13 mouse cellular contexts compared by ENCODE assay signal in genomic region chr1:72165723-72166467, GRCm38 (mm10). TPM values are rescaled to one million over a fixed set of nuclear protein-coding genes. Genes with fewer than 3 reads are reported as not detected.
DNase-seq lines count a peak whose midpoint lies in the region; TF ChIP-seq lines count a peak whose summit lies in the region.
"Had no signal": no experiment of that assay in that cellular context is flagged by ENCODE, and none has a peak within 500 bp of the region (broad histone marks: within the 10 kb centered on the region; RNA-seq: fewer than 3 reads in every experiment).

No protein-coding gene starts in this region.

- H3K27ac ChIP-seq in cerebellum, adult 2 months (ENCODE audit: insufficient read depth, low read length): no peak overlapping the region
- H3K27ac ChIP-seq in left cerebral cortex, adult 2 months: no peak overlapping the region
- H3K27ac ChIP-seq in CH12.LX (ENCODE audit: insufficient read depth, low read depth): no peak overlapping the region
- no peak overlapping the region for H3K27ac ChIP-seq in cortical plate, adult 2 months (ENCODE audit: insufficient read depth, low read length)
- H3K27ac ChIP-seq: hindbrain, embryonic 15.5 days; midbrain, embryonic 12.5 days; neural tube, embryonic 15.5 days had no signal

- peak; percentile 10; the same call in 1 of the 2 replicates for TF ChIP-seq CTCF in cerebellum, adult 2 months (IDR thresholded peaks at IDR 0.05; ENCODE audit: borderline replicate concordance, insufficient read depth, low read depth, low read length)
- peak; percentile 40 for TF ChIP-seq CTCF in left cerebral cortex, adult 2 months (IDR thresholded peaks at IDR 0.05)
- TF ChIP-seq CTCF in CH12.LX (conservative IDR thresholded peaks at IDR 0.05 in 1 of 2, IDR thresholded peaks at IDR 0.05 in 1 of 2; ENCODE audit: low read depth in 2 of 2, low read length in 2 of 2): peak; percentile 16 to 34; a peak in 2 of 4 replicates
- TF ChIP-seq CTCF in cortical plate, adult 2 months (IDR thresholded peaks at IDR 0.05; ENCODE audit: extremely low read depth, insufficient read depth, low read length): peak; percentile 7; the same call in 1 of the 2 replicates

- H3K4me3 ChIP-seq in cerebellum, adult 2 months (replicated peaks; ENCODE audit: insufficient read depth, low read depth, low read length): no peak overlapping the region
- no peak overlapping the region for H3K4me3 ChIP-seq in left cerebral cortex, adult 2 months
- H3K4me3 ChIP-seq in CH12.LX (replicated peaks in 1 of 3; ENCODE audit: low read depth in 2 of 3, low read length in 2 of 3, poor library complexity in 1 of 3): no peak overlapping the region
- H3K4me3 ChIP-seq in cortical plate, adult 2 months (ENCODE audit: insufficient read depth, low read length): no peak overlapping the region
- H3K4me3 ChIP-seq: erythroblast, embryonic 14.5 days; hindbrain, embryonic 15.5 days; midbrain, embryonic 12.5 days; neural tube, embryonic 15.5 days had no signal

- no peak overlapping the region for H3K4me2 ChIP-seq in CH12.LX (ENCODE audit: insufficient read depth, low read depth, poor library complexity, severe bottlenecking)
- H3K4me2 ChIP-seq: hindbrain, embryonic 15.5 days; midbrain, embryonic 12.5 days; neural tube, embryonic 15.5 days had no signal

- intact Hi-C loops in left cerebral cortex, adult 2 months (cut with DNase I): no loop called here

- no peak for TF ChIP-seq EP300 in CH12.LX (IDR thresholded peaks at IDR 0.05; ENCODE audit: low read length)

- dilution Hi-C loops in CH12.LX (cut with MboI; ENCODE audit: extremely low pct_ligation_motif_present, extremely low pct_unique_long_range_greater_than_20kb, low sequenced_read_pairs): no loop called here

- peaks cover 6% of the 10 kb centered on the region for H3K79me2 ChIP-seq in CH12.LX (replicated peaks; ENCODE audit: control insufficient read depth, extremely low read depth, insufficient read depth, poor library complexity, severe bottlenecking)

- TF ChIP-seq POLR2A in cerebellum, adult 2 months (IDR thresholded peaks at IDR 0.05; ENCODE audit: borderline replicate concordance, insufficient read depth, low read length): no peak
- no peak for TF ChIP-seq POLR2A in CH12.LX (IDR thresholded peaks at IDR 0.05; ENCODE audit: low read depth, low read length)
- no peak for TF ChIP-seq POLR2A in cortical plate, adult 2 months (IDR thresholded peaks at IDR 0.05; ENCODE audit: extremely low read depth, insufficient read depth, low read length)

- no peaks in the 10 kb centered on the region for H3K27me3 ChIP-seq in cerebellum, adult 2 months (ENCODE audit: control insufficient read depth, insufficient read depth, low read length)
- H3K27me3 ChIP-seq in CH12.LX (replicated peaks): no peaks in the 10 kb centered on the region
- H3K27me3 ChIP-seq: hindbrain, embryonic 15.5 days; midbrain, embryonic 12.5 days; neural tube, embryonic 15.5 days had no signal

- no peak; the same call in 1 of the 2 replicates for TF ChIP-seq RAD21 in CH12.LX (IDR thresholded peaks at IDR 0.05; ENCODE audit: low read depth, low read length)

- DNase-seq in cerebellum, adult 2 months: no peak
- no peak for DNase-seq in cerebellum, adult 9-11 months
- DNase-seq in left cerebral cortex, adult 2 months (ENCODE audit: extremely low spot score in 1 of 2, low spot score in 2 of 2): no peak
- no peak for DNase-seq in left cerebral cortex, adult 8-10 months (ENCODE audit: low spot score in 2 of 2)
- peak; percentile 24 for DNase-seq in CH12.LX (ENCODE audit: extremely low read depth)
- DNase-seq in retina, embryonic 14.5 days (ENCODE audit: low spot score): no peak
- DNase-seq in adrenal gland, postnatal 14 days: no peak
- DNase-seq: gastrocnemius, postnatal 36 days had no signal

- peaks cover 55 to 92% of the 10 kb centered on the region in 2 experiments for H3K36me3 ChIP-seq in CH12.LX (replicated peaks in 1 of 2; ENCODE audit: control insufficient read depth in 1 of 2, insufficient read depth in 1 of 2, low read length in 1 of 2)
- H3K36me3 ChIP-seq: hindbrain, embryonic 15.5 days; midbrain, embryonic 12.5 days; neural tube, embryonic 15.5 days had no signal

- H3K9ac ChIP-seq in CH12.LX (ENCODE audit: insufficient read depth, low read depth): no peak overlapping the region
- H3K9ac ChIP-seq: hindbrain, embryonic 15.5 days; midbrain, embryonic 12.5 days; neural tube, embryonic 15.5 days had no signal

- in situ Hi-C loops in CH12.LX (cut with MboI; ENCODE audit: low pct_ligation_motif_present, low pct_unique_long_range_greater_than_20kb, low sequenced_read_pairs): no loop called here

- no peaks in the 10 kb centered on the region for H3K9me3 ChIP-seq in CH12.LX (replicated peaks; ENCODE audit: low read length)
- H3K9me3 ChIP-seq: hindbrain, embryonic 15.5 days; midbrain, embryonic 12.5 days; neural tube, embryonic 15.5 days had no signal

- 87% methylated on average over 20 of the region's 20 CpGs for WGBS in cerebellum, adult 2 months

- peaks cover 10% of the 10 kb centered on the region for H3K4me1 ChIP-seq in cerebellum, adult 2 months (ENCODE audit: control insufficient read depth, insufficient read depth, low read length)
- no peaks in the 10 kb centered on the region for H3K4me1 ChIP-seq in CH12.LX (ENCODE audit: control insufficient read depth in 1 of 2, insufficient read depth in 2 of 2)
- H3K4me1 ChIP-seq in cortical plate, adult 2 months (ENCODE audit: control insufficient read depth, insufficient read depth, low read length): no peaks in the 10 kb centered on the region
- H3K4me1 ChIP-seq: hindbrain, embryonic 15.5 days; midbrain, embryonic 12.5 days; neural tube, embryonic 15.5 days had no signal

TF ChIP-seq in CH12.LX, 34 proteins besides CTCF, POLR2A, EP300 and RAD21:
- TF ChIP-seq MAX (IDR thresholded peaks at IDR 0.05; ENCODE audit: low read length): no peak
- TF ChIP-seq MXI1 (IDR thresholded peaks at IDR 0.05; ENCODE audit: low read depth, low read length): no peak
- no peak for TF ChIP-seq RCOR1 (conservative IDR thresholded peaks at IDR 0.05; ENCODE audit: low read depth, low read length)
- no peak for TF ChIP-seq USF1 (IDR thresholded peaks at IDR 0.05; ENCODE audit: low read depth, low read length)
- no peak for TF ChIP-seq UBTF (IDR thresholded peaks at IDR 0.05; ENCODE audit: low read depth, low read length)
- no peak for TF ChIP-seq SMC3 (IDR thresholded peaks at IDR 0.05; ENCODE audit: low read depth, low read length)
- no peak for TF ChIP-seq KAT2A (IDR thresholded peaks at IDR 0.05; ENCODE audit: insufficient replicate concordance, low read length)
- no peak for TF ChIP-seq ZNF384 (IDR thresholded peaks at IDR 0.05; ENCODE audit: low read depth, low read length)
- TF ChIP-seq CHD1 (IDR thresholded peaks at IDR 0.05; ENCODE audit: low read depth, low read length): no peak
- TF ChIP-seq ZMIZ1 (IDR thresholded peaks at IDR 0.05; ENCODE audit: low read depth, low read length): no peak
- TF ChIP-seq NELFE (IDR thresholded peaks at IDR 0.05; ENCODE audit: low read depth, low read length): no peak
- no peak for TF ChIP-seq JUN (IDR thresholded peaks at IDR 0.05; ENCODE audit: insufficient read depth, low read depth, low read length)
- no peak for TF ChIP-seq PAX5 (IDR thresholded peaks at IDR 0.05; ENCODE audit: low read length)
- no peak for TF ChIP-seq ZC3H11A (IDR thresholded peaks at IDR 0.05; ENCODE audit: low read depth, low read length)
- no peak for TF ChIP-seq ETS1 (conservative IDR thresholded peaks at IDR 0.05; ENCODE audit: low read depth, low read length)
- no peak for TF ChIP-seq POLR2AphosphoS2 (IDR thresholded peaks at IDR 0.05; ENCODE audit: low read depth, low read length)
- no peak for TF ChIP-seq NRF1 (IDR thresholded peaks at IDR 0.05; ENCODE audit: low read depth, low read length)
- TF ChIP-seq TCF12 (IDR thresholded peaks at IDR 0.05; ENCODE audit: low read depth, low read length): no peak
- TF ChIP-seq MAZ (IDR thresholded peaks at IDR 0.05; ENCODE audit: low read depth, low read length): no peak
- no peak for TF ChIP-seq MAFK (IDR thresholded peaks at IDR 0.05; ENCODE audit: insufficient replicate concordance, low read length)

RNA-seq across cellular contexts. Expression of gene Mreg, which starts 46.2 kb away (rescaled TPM):
- polyA plus RNA-seq in cerebellum, adult 2 months (2012; rRNA removed): 22.7 and 25.8 TPM in 2 replicates
- total RNA-seq in left cerebral cortex, adult 2 months (2021): 1 to 10 TPM; 4.1 to 4.9 TPM
- 1 to 10 TPM; 4.6 to 6.9 (median 6.0) TPM for total RNA-seq in left cerebral cortex, adult 8-10 months (2022)
- total RNA-seq in CH12.LX (2012; rRNA removed): 46.4 and 50.6 TPM in 2 replicates
- total RNA-seq in CH12.LX (2014; rRNA removed): 51.9 and 52.4 TPM in 2 replicates
- 64.3 and 69.8 TPM in 2 replicates for polyA plus RNA-seq in CH12.LX (2012; ENCODE audit: insufficient read length, low read depth)
- 3.2 and 3.8 TPM in 2 replicates for polyA plus RNA-seq in cortical plate, adult 2 months (2012; rRNA removed)
- total RNA-seq in adrenal gland, postnatal 14 days (2021): 7.5 and 8.0 TPM in 2 replicates
